In the genomic region with DNA sequence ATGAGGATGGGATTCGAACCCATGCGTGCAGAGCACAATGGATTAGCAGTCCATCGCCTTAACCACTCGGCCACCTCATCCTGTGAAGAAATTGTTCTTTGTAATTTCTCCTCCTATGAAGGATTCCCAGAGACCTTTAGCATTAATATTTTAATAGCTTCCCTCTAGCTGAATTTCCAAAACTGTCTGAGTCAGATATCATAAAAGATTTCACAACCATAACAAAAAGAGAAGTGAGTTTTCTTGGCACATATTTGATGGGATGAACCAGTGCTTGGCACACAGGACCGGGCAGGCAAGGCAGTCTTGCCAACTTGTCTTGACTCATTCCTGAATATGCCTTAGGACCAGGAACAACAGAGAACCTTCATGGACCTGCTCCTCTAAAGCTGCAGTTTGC, we compare ENCODE assay signal across 33 mouse cellular contexts. TPM values are rescaled to one million over a fixed set of nuclear protein-coding genes. Genes with fewer than 3 reads are reported as not detected.
DNase-seq lines count a peak whose midpoint lies in the region; ATAC-seq and TF ChIP-seq lines count a peak whose summit lies in the region.
"Had no signal": no experiment of that assay in that cellular context is flagged by ENCODE, and none has a peak within 500 bp of the region (broad histone marks: within the 10 kb centered on the region; RNA-seq: fewer than 3 reads in every experiment).

No protein-coding gene starts in this region.

- peak; percentile 47 for ATAC-seq in megakaryocyte, adult 5-6 weeks (ENCODE audit: poor library complexity, severe bottlenecking)
- no peak for ATAC-seq in forebrain, embryonic 12.5 days (ENCODE audit: low FRiP score)
- ATAC-seq: Patski had no signal

- TF ChIP-seq RAD21 in MEL (IDR thresholded peaks at IDR 0.05; ENCODE audit: low read depth, low read length), result no peak

- H3K27me3 ChIP-seq in MEL (ENCODE audit: control insufficient read depth in 1 of 2, insufficient read depth in 2 of 2, low read length in 2 of 2), result peaks cover 0 to 1% of the 10 kb centered on the region in 2 experiments; a peak in 2 of 4 replicates
- H3K27me3 ChIP-seq in forebrain, embryonic 12.5 days, result no peaks in the 10 kb centered on the region
- H3K27me3 ChIP-seq: hindbrain, embryonic 15.5 days; liver, embryonic 13.5 days; neural tube, embryonic 13.5 days had no signal

- 92% methylated on average over 5 of the region's 5 CpGs for WGBS in forebrain, embryonic 12.5 days

- H3K9ac ChIP-seq in MEL (ENCODE audit: control insufficient read depth, low read depth, low read length, poor library complexity, severe bottlenecking), result no peak overlapping the region
- H3K9ac ChIP-seq in forebrain, embryonic 12.5 days, result no peak overlapping the region
- H3K9ac ChIP-seq: hindbrain, embryonic 15.5 days; liver, embryonic 13.5 days; neural tube, embryonic 13.5 days had no signal

- H3K4me3 ChIP-seq in MEL (ENCODE audit: control insufficient read depth in 1 of 2, insufficient read depth in 1 of 2, low read depth in 2 of 2, low read length in 2 of 2), result no peak overlapping the region
- no peak overlapping the region for H3K4me3 ChIP-seq in forebrain, embryonic 12.5 days (replicated peaks)
- H3K4me3 ChIP-seq: hindbrain, embryonic 15.5 days; liver, embryonic 13.5 days; neural tube, embryonic 13.5 days had no signal

- TF ChIP-seq EP300 in MEL (IDR thresholded peaks at IDR 0.05; ENCODE audit: low read depth in 1 of 2, low read length in 2 of 2), result no peak

- H3K4me2 ChIP-seq in forebrain, embryonic 12.5 days, result no peak overlapping the region
- H3K4me2 ChIP-seq: heart, embryonic 11.5 days; hindbrain, embryonic 15.5 days; liver, embryonic 13.5 days; neural tube, embryonic 13.5 days had no signal

- no peak overlapping the region for H3K27ac ChIP-seq in MEL (ENCODE audit: control insufficient read depth, low read depth, low read length)
- H3K27ac ChIP-seq in forebrain, embryonic 12.5 days, result no peak overlapping the region
- H3K27ac ChIP-seq: hindbrain, embryonic 15.5 days; kidney, postnatal 0 days; liver, embryonic 13.5 days; neural tube, embryonic 13.5 days had no signal

- H3K79me2 ChIP-seq in MEL (ENCODE audit: control insufficient read depth, insufficient read depth, low read length, poor library complexity), result no peaks in the 10 kb centered on the region

- no peaks in the 10 kb centered on the region for H3K4me1 ChIP-seq in MEL (ENCODE audit: control insufficient read depth in 1 of 2, insufficient read depth in 2 of 2, low read length in 2 of 2)
- no peaks in the 10 kb centered on the region for H3K4me1 ChIP-seq in forebrain, embryonic 12.5 days
- H3K4me1 ChIP-seq: hindbrain, embryonic 15.5 days; liver, embryonic 13.5 days; neural tube, embryonic 13.5 days had no signal

- no peak for TF ChIP-seq CTCF in MEL (IDR thresholded peaks at IDR 0.05 in 2 of 3, conservative IDR thresholded peaks at IDR 0.05 in 1 of 3; ENCODE audit: control insufficient read depth in 1 of 3, insufficient read depth in 1 of 3, low read depth in 2 of 3, low read length in 3 of 3, poor library complexity in 1 of 3, severe bottlenecking in 1 of 3)

- H3K36me3 ChIP-seq in MEL (ENCODE audit: control insufficient read depth in 1 of 2, insufficient read depth in 2 of 2, low read length in 2 of 2), result no peaks in the 10 kb centered on the region
- no peaks in the 10 kb centered on the region for H3K36me3 ChIP-seq in forebrain, embryonic 12.5 days (replicated peaks)
- H3K36me3 ChIP-seq: liver, embryonic 13.5 days; neural tube, embryonic 13.5 days had no signal

- H3K9me3 ChIP-seq in MEL (replicated peaks; ENCODE audit: insufficient read depth, low read length), result no peaks in the 10 kb centered on the region
- H3K9me3 ChIP-seq in forebrain, embryonic 12.5 days, result no peaks in the 10 kb centered on the region
- H3K9me3 ChIP-seq: hindbrain, embryonic 15.5 days; liver, embryonic 13.5 days; neural tube, embryonic 13.5 days had no signal

- peak; percentile 48 for DNase-seq in 3134 (ENCODE audit: extremely low read depth, insufficient read length, low spot score)
- no peak for DNase-seq in MEL (ENCODE audit: low read depth, low spot score)
- DNase-seq in adrenal gland, postnatal 14 days, result peak; percentile 31
- no peak for DNase-seq in gastrocnemius, postnatal 10 days
- DNase-seq in cerebellum, adult 9-11 months, result no peak
- DNase-seq: cerebellum, adult 18-20 months; kidney, adult 2 months; layer of hippocampus, adult 9-11 months; liver, embryonic 13.5 days; lung, adult 2 months; midbrain, embryonic 14.5 days; right cerebral cortex, adult 18-20 months; thymus, adult 2 months had no signal

- TF ChIP-seq POLR2A in MEL (IDR thresholded peaks at IDR 0.05; ENCODE audit: control insufficient read depth in 1 of 2, insufficient read depth in 1 of 2, low read depth in 1 of 2, low read length in 2 of 2, poor library complexity in 1 of 2), result no peak

TF ChIP-seq in MEL, 35 proteins besides CTCF, POLR2A, EP300 and RAD21:
- no peak for TF ChIP-seq JUND (IDR thresholded peaks at IDR 0.05; ENCODE audit: low read depth, low read length)
- peak; percentile 95 for TF ChIP-seq TBP (IDR thresholded peaks at IDR 0.05; ENCODE audit: low read depth, low read length)

RNA-seq across cellular contexts. Expression of gene AK157302, which starts 2.2 kb away (rescaled TPM):
- total RNA-seq in MEL (2012; rRNA removed), result 0.50 TPM in 1 of 2 replicates, not detected in the other
- polyA plus RNA-seq in MEL (2012; ENCODE audit: insufficient read depth in 1 of 2, insufficient read length in 2 of 2, low read depth in 1 of 2, low replicate concordance in 2 of 2, missing spikeins in 1 of 2), result under 1 TPM in 1 of 2 experiments, not detected in 1; 0.10 TPM
- total RNA-seq in adrenal gland, postnatal 14 days (2021), result 16.7 and 18.3 TPM in 2 replicates
- total RNA-seq in megakaryocyte, adult 5-6 weeks (2015), result 0.09 and 0.56 TPM in 2 replicates
- 0.20 TPM in 1 of 2 replicates, not detected in the other for total RNA-seq in megakaryocyte, adult 5-6 weeks (2017)
- 10 to 100 TPM; 11.5 to 12.4 TPM for total RNA-seq in gastrocnemius, postnatal 10 days (2021)
- polyA plus RNA-seq in forebrain, embryonic 12.5 days (2016; fragmentation: Nextera tagmentation; extraction: Ambion mirVana), result 0.17 and 0.54 TPM in 2 replicates

RNA-seq across cellular contexts. Expression of gene Gm11273, which starts 8.4 kb away (rescaled TPM):
- 16.4 and 32.5 TPM in 2 replicates for total RNA-seq in MEL (2012; rRNA removed)
- 100 to 1,000 TPM in 1 of 2 experiments, not detected in 1; 306 TPM for polyA plus RNA-seq in MEL (2012; ENCODE audit: insufficient read depth in 1 of 2, insufficient read length in 2 of 2, low read depth in 1 of 2, low replicate concordance in 2 of 2, missing spikeins in 1 of 2)
- total RNA-seq in adrenal gland, postnatal 14 days (2021), result 174 and 184 TPM in 2 replicates
- 7.8 and 10.7 TPM in 2 replicates for total RNA-seq in megakaryocyte, adult 5-6 weeks (2015)
- 4.3 and 5.2 TPM in 2 replicates for total RNA-seq in megakaryocyte, adult 5-6 weeks (2017)
- 100 to 1,000 TPM; 118 to 122 TPM for total RNA-seq in gastrocnemius, postnatal 10 days (2021)
- polyA plus RNA-seq in forebrain, embryonic 12.5 days (2016; fragmentation: Nextera tagmentation; extraction: Ambion mirVana), result 2.4 and 2.5 TPM in 2 replicates

RNA-seq across cellular contexts. Expression of gene Gm10065, which starts 13.6 kb away (rescaled TPM):
- total RNA-seq in MEL (2012; rRNA removed), result not detected in 2 replicates
- not detected for polyA plus RNA-seq in MEL (2012; ENCODE audit: insufficient read depth in 1 of 2, insufficient read length in 2 of 2, low read depth in 1 of 2, low replicate concordance in 2 of 2, missing spikeins in 1 of 2)
- total RNA-seq in adrenal gland, postnatal 14 days (2021), result not detected in 2 replicates
- not detected in 2 replicates for total RNA-seq in megakaryocyte, adult 5-6 weeks (2015)
- not detected in 2 replicates for total RNA-seq in megakaryocyte, adult 5-6 weeks (2017)
- not detected for total RNA-seq in gastrocnemius, postnatal 10 days (2021)
- polyA plus RNA-seq in forebrain, embryonic 12.5 days (2016; fragmentation: Nextera tagmentation; extraction: Ambion mirVana), result not detected in 2 replicates
- total RNA-seq: gastrocnemius, adult 18-20 months; gastrocnemius, postnatal 4 days; hematopoietic stem cell, adult 5-6 weeks; left cerebral cortex, adult 18-20 months; left cerebral cortex, postnatal 36 days; megakaryocyte-erythroid progenitor cell, adult 5-6 weeks had no signal
- polyA plus RNA-seq: C2C12; embryonic facial prominence, embryonic 14.5 days; heart, embryonic 11.5 days; heart, postnatal 0 days; hindbrain, embryonic 15.5 days; intestine, embryonic 14.5 days; kidney, adult 2 months; kidney, postnatal 0 days; large intestine, adult 2 months; limb, embryonic 14.5 days; liver, embryonic 13.5 days; lung, adult 2 months; midbrain, embryonic 14.5 days; neural tube, embryonic 13.5 days; Patski; stomach, embryonic 16.5 days; thymus, adult 2 months had no signal

RNA-seq across cellular contexts. Expression of gene Zkscan4, which starts 14.1 kb away (rescaled TPM):
- total RNA-seq in MEL (2012; rRNA removed), result not detected in 2 replicates
- polyA plus RNA-seq in MEL (2012; ENCODE audit: insufficient read depth in 1 of 2, insufficient read length in 2 of 2, low read depth in 1 of 2, low replicate concordance in 2 of 2, missing spikeins in 1 of 2), result not detected
- total RNA-seq in adrenal gland, postnatal 14 days (2021), result 2.3 and 3.9 TPM in 2 replicates
- total RNA-seq in megakaryocyte, adult 5-6 weeks (2015), result 0.09 and 0.16 TPM in 2 replicates
- total RNA-seq in megakaryocyte, adult 5-6 weeks (2017), result 0.44 TPM in 1 of 2 replicates, not detected in the other
- total RNA-seq in gastrocnemius, postnatal 10 days (2021), result 1 to 10 TPM; 1.2 to 1.6 TPM
- 6.3 and 6.4 TPM in 2 replicates for polyA plus RNA-seq in forebrain, embryonic 12.5 days (2016; fragmentation: Nextera tagmentation; extraction: Ambion mirVana)
- total RNA-seq: megakaryocyte-erythroid progenitor cell, adult 5-6 weeks had no signal
- polyA plus RNA-seq: C2C12 had no signal

RNA-seq across cellular contexts. Expression of gene Nkapl, which starts 24.5 kb away (rescaled TPM):
- total RNA-seq in MEL (2012; rRNA removed), result 0.12 TPM in 1 of 2 replicates, not detected in the other
- under 1 TPM in 1 of 2 experiments, not detected in 1; 0.17 TPM for polyA plus RNA-seq in MEL (2012; ENCODE audit: insufficient read depth in 1 of 2, insufficient read length in 2 of 2, low read depth in 1 of 2, low replicate concordance in 2 of 2, missing spikeins in 1 of 2)
- total RNA-seq in adrenal gland, postnatal 14 days (2021), result 1.4 and 1.7 TPM in 2 replicates
- total RNA-seq in megakaryocyte, adult 5-6 weeks (2015), result 0.16 and 1.1 TPM in 2 replicates
- total RNA-seq in megakaryocyte, adult 5-6 weeks (2017), result 1.2 and 1.3 TPM in 2 replicates
- total RNA-seq in gastrocnemius, postnatal 10 days (2021), result under 1 TPM; 0.38 to 0.52 TPM
- polyA plus RNA-seq in forebrain, embryonic 12.5 days (2016; fragmentation: Nextera tagmentation; extraction: Ambion mirVana), result 3.1 and 3.3 TPM in 2 replicates
- polyA plus RNA-seq: large intestine, adult 2 months had no signal

Comparison
In these comparisons a context has a peak if more than half of its experiments do, and no peak if none do; other contexts are left out.
1. DNase-seq: peak in 3134 (single experiment) and adrenal gland, postnatal 14 days (single experiment); none in MEL (single experiment), gastrocnemius, postnatal 10 days (single experiment) and cerebellum, adult 9-11 months (single experiment).